Mouse (Mus musculus): ENCODE results near the gene Slc25a22.

GRCm38 (mm10) chr7:141391625-141392551, 45.8 kb downstream of the Slc25a22 start, which contains the start of gene Taldo1:
- no peak for TF ChIP-seq CTCF (conservative IDR thresholded peaks at IDR 0.05; ENCODE audit: low read length)
- TF ChIP-seq POU5F1 (IDR thresholded peaks at IDR 0.05; ENCODE audit: borderline replicate concordance, low read length): no peak

Data from E14TG2a.4 (cell line).